Mouse (Mus musculus): Measurements from ENCODE around the gene Megf11. TPM values are rescaled to one million over a fixed set of nuclear protein-coding genes. Genes with fewer than 3 reads are reported as not detected.
"Not testable (repeated sequence)": the region's sequence is repeated elsewhere in the genome, so short reads cannot be mapped to it uniquely, and the experiment has no call there.

Gene Megf11
- polyA plus RNA-seq, 1 experiment from 2014 or later, result 12.5 TPM

- 87% methylated on average over 5 of the region's 5 CpGs for WGBS
- H3K27ac ChIP-seq; H3K27me3 ChIP-seq (replicated peaks); H3K4me3 ChIP-seq; H3K4me2 ChIP-seq (replicated peaks); ATAC-seq (ENCODE audit: low FRiP score, low read depth); H3K9ac ChIP-seq; H3K9me3 ChIP-seq; H3K4me1 ChIP-seq: not testable (repeated sequence)
- H3K36me3 ChIP-seq, result peaks cover 11% of the 10 kb centered on the region; the same call in 1 of the 2 replicates
Observed at GRCm38 (mm10) chr9:64710291-64710690, 324.9 kb downstream of the Megf11 start.

DNA sequence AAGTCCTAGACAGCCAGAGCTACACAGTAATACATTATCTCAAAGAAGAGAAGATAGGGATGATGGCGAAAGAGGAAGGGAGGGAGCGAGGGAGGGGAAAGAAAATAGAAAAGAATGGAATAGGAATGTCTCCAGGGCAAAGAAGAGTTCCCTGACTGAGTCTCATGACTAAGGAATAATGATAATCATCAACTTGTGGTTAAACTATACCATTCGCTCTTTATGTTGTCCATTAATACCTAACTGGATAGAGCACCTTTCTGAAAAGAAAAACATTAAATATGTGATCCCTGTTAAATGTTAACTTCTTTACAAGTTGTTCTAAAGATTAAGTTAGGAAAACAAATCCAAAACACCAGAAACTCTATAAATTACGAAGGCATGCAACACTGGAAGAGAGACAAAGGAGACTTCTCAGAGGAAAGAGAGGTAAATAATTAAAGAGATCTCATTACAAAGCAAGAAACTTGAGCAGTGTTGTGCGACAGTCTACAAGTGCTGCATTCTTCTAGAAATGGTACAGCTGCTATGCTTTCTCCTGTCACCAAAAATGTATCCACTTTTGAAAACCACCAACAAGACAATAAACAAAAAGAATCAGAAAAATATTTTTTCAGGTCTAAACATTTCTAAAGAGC, 334.2 kb downstream of the Megf11 start:
- H3K4me2 ChIP-seq (replicated peaks), result no peak overlapping the region
- peaks cover 16% of the 10 kb centered on the region for H3K36me3 ChIP-seq
- no peak overlapping the region for H3K9ac ChIP-seq
- no peak overlapping the region for H3K4me3 ChIP-seq
- H3K27me3 ChIP-seq (replicated peaks), result no peaks in the 10 kb centered on the region
- no peak for ATAC-seq (ENCODE audit: low FRiP score, low read depth)
- no peaks in the 10 kb centered on the region for H3K4me1 ChIP-seq
- 72% methylated on average over 5 of the region's 5 CpGs for WGBS
- H3K9me3 ChIP-seq, result no peaks in the 10 kb centered on the region
- H3K27ac ChIP-seq, result no peak overlapping the region

DNA sequence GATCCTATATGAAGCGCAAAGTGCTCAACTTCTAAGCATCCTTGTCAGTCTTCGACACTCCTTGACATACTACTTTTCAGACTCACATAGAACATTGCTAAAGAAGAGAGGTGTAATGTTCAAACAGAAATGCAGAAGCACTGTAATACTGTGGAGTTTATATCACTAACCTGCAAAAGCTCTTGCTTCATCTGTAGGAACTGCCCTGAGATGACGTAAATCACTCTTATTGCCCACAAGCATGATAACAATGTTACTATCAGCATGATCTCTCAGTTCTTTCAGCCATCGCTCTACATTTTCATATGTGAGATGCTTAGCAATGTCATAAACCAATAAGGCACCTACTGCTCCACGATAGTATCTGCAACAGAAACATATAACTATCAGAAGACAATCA, 341.0 kb downstream of the Megf11 start:
- Histone ChIP-seq H3K27me3 (replicated peaks) (no peaks in the 10 kb centered on the region), H3K4me3 (no peak overlapping the region), H3K4me2 (replicated peaks) (no peak overlapping the region), H3K27ac (no peak overlapping the region), H3K9me3 (no peaks in the 10 kb centered on the region), H3K36me3 (peaks cover 31% of the 10 kb centered on the region), H3K9ac (no peak overlapping the region), H3K4me1 (no peaks in the 10 kb centered on the region)
- no peak for ATAC-seq (ENCODE audit: low FRiP score, low read depth)
- WGBS, result 95% methylated on average over 5 of the region's 5 CpGs

DNA sequence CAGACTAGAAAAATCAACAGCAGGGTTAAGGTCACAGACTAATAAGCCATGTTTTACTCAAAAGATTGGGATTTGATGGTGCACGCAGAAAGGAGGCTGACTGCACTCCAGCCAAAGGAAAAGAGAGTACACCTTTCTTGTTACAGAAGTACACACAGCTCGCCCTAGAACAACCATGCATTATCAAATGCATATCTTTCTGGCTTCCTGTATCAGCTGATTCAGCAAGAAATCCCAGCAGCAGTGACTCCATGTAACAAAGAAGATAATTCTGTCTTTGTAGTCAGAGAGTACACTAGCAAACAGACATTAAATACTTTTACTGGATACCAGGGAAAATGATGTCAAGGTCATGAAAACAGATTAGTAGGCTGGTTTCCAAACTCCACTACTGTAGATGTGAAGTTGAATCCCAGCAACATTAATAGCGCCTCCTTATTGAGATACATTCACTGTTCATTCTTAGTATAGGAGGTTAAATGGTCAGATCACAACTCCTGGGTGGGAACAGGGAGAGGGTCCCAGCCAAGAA, 345.7 kb downstream of the Megf11 start:
- Histone ChIP-seq H3K4me1 (peaks cover 4% of the 10 kb centered on the region; the same call in 1 of the 2 replicates), H3K27me3 (replicated peaks) (no peaks in the 10 kb centered on the region), H3K9me3 (no peaks in the 10 kb centered on the region), H3K4me2 (replicated peaks) (no peak overlapping the region), H3K36me3 (peaks cover 10% of the 10 kb centered on the region), H3K4me3 (no peak overlapping the region), H3K27ac (no peak overlapping the region), H3K9ac (no peak overlapping the region)
- 89% methylated on average over 3 of the region's 3 CpGs for WGBS
- ATAC-seq (ENCODE audit: low FRiP score, low read depth), result no peak

DNA sequence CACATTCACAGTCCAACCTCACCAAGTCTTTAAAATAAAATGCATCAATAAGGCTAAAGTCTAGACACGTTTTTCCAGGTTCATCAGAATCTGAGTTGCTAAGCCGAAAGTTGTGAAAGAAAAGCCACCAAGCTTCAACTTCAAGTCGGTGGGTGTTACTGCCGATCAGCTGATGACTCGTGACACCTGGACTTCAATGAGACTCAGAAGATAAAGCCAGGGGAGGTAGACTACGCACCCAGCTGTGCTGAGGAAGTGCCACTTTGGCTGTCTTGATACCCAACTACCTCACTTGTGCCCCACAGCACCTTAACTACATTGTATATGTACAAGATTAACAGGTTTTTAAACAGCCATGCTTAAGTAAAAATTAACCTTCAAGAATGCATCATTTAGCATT, 348.7 kb downstream of the Megf11 start:
- 86% methylated on average over 6 of the region's 6 CpGs for WGBS
- no peaks in the 10 kb centered on the region for H3K9me3 ChIP-seq
- peaks cover 7% of the 10 kb centered on the region; the same call in 1 of the 2 replicates for H3K4me1 ChIP-seq

GRCm38 (mm10) chr9:64734992-64735391, 349.6 kb downstream of the Megf11 start:
- H3K9me3 ChIP-seq; H3K4me1 ChIP-seq; H3K9ac ChIP-seq; H3K27ac ChIP-seq; H3K36me3 ChIP-seq; ATAC-seq (ENCODE audit: low FRiP score, low read depth); H3K27me3 ChIP-seq (replicated peaks); H3K4me3 ChIP-seq; H3K4me2 ChIP-seq (replicated peaks): not testable (repeated sequence)
- 89% methylated on average over 7 of the region's 7 CpGs for WGBS

More for the DNA sequence above, 348.7 kb downstream of the Megf11 start:
- H3K4me3 ChIP-seq, result no peak overlapping the region
- ATAC-seq (ENCODE audit: low FRiP score, low read depth), result no peak
- no peak overlapping the region for H3K9ac ChIP-seq
- H3K36me3 ChIP-seq, result no peaks in the 10 kb centered on the region
- no peak overlapping the region for H3K4me2 ChIP-seq (replicated peaks)
- H3K27ac ChIP-seq, result no peak overlapping the region
- H3K27me3 ChIP-seq (replicated peaks), result no peaks in the 10 kb centered on the region

DNA sequence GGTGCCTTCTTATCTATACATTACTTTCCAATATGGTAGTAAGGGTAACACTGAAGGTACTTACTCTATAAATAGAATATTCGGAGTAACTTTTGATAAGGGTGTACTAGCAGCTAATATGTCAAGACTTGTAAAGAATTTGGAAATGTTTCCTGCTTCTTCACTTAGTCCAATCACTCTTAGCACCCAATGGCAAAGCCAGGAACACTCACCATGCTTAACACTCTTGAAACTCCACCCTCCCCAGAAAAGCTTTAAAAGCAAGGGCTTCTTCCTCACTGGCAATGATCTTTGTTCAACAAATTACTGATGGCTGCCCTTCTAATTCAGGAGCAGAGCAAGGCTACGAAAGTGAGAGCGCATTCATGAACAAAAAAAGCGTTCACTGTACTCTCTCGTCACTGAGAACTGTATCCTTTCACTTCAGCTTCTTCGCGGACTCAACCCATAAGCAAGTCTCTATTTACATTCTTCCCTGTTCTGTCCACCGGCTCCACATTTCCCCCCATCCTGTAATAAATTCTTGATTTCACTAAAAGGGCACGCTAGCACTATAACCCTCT, 350.7 kb downstream of the Megf11 start:
- peak overlapping the region; percentile 88 for H3K9ac ChIP-seq
- peak overlapping the region; percentile 92 for H3K4me3 ChIP-seq
- H3K4me2 ChIP-seq (replicated peaks), result peak overlapping the region; percentile 78
- H3K4me1 ChIP-seq, result peaks cover 7% of the 10 kb centered on the region; the same call in 1 of the 2 replicates
- H3K27ac ChIP-seq, result no peak overlapping the region
- WGBS, result 15% methylated on average over 9 of the region's 9 CpGs
- H3K27me3 ChIP-seq (replicated peaks), result no peaks in the 10 kb centered on the region
- H3K9me3 ChIP-seq, result no peaks in the 10 kb centered on the region
- no peaks in the 10 kb centered on the region for H3K36me3 ChIP-seq
- ATAC-seq (ENCODE audit: low FRiP score, low read depth), result no peak

- no peaks in the 10 kb centered on the region for H3K9me3 ChIP-seq
- H3K4me2 ChIP-seq (replicated peaks), result peak overlapping the region; percentile 78
- no peaks in the 10 kb centered on the region for H3K27me3 ChIP-seq (replicated peaks)
- H3K27ac ChIP-seq, result peak overlapping the region; percentile 86
- under 1% methylated on average over 35 of the region's 35 CpGs for WGBS
- H3K4me3 ChIP-seq, result peak overlapping the region; percentile 92
- ATAC-seq (ENCODE audit: low FRiP score, low read depth), result peak; percentile 87
- no peaks in the 10 kb centered on the region for H3K36me3 ChIP-seq
- H3K4me1 ChIP-seq, result peaks cover 7% of the 10 kb centered on the region; the same call in 1 of the 2 replicates
- H3K9ac ChIP-seq, result peak overlapping the region; percentile 88
Observed at GRCm38 (mm10) chr9:64736639-64737405, 351.4 kb downstream of the Megf11 start.

- Histone ChIP-seq H3K9ac (peak within 1 kb of the TSS; percentile 88), H3K27ac (peak within 1 kb of the TSS; percentile 86), H3K4me2 (replicated peaks) (peak within 1 kb of the TSS; percentile 78), H3K9me3 (no peaks in the 10 kb centered on the region), H3K27me3 (replicated peaks) (no peaks in the 10 kb centered on the region), H3K4me1 (peaks cover 7% of the 10 kb centered on the region; the same call in 1 of the 2 replicates), H3K36me3 (no peaks in the 10 kb centered on the region), H3K4me3 (peak within 1 kb of the TSS; percentile 92)
- ATAC-seq (ENCODE audit: low FRiP score, low read depth), result peak; percentile 98
- WGBS, result under 1% methylated on average over 60 of the region's 61 CpGs
Observed at GRCm38 (mm10) chr9:64737406-64738201, 352.2 kb downstream of the Megf11 start, which contains the start of gene Rab11a. TSS of gene Rab11a (minus strand) at chr9:64737758.

- Histone ChIP-seq H3K9me3 (no peaks in the 10 kb centered on the region), H3K9ac (no peak overlapping the region), H3K27me3 (replicated peaks) (no peaks in the 10 kb centered on the region), H3K27ac (no peak overlapping the region), H3K36me3 (no peaks in the 10 kb centered on the region), H3K4me2 (replicated peaks) (no peak overlapping the region), H3K4me3 (no peak overlapping the region), H3K4me1 (peaks cover 7% of the 10 kb centered on the region; the same call in 1 of the 2 replicates)
- no peak for ATAC-seq (ENCODE audit: low FRiP score, low read depth)
- 83% methylated on average over 2 of the region's 2 CpGs for WGBS
Observed at GRCm38 (mm10) chr9:64739001-64739400, 353.6 kb downstream of the Megf11 start.

DNA sequence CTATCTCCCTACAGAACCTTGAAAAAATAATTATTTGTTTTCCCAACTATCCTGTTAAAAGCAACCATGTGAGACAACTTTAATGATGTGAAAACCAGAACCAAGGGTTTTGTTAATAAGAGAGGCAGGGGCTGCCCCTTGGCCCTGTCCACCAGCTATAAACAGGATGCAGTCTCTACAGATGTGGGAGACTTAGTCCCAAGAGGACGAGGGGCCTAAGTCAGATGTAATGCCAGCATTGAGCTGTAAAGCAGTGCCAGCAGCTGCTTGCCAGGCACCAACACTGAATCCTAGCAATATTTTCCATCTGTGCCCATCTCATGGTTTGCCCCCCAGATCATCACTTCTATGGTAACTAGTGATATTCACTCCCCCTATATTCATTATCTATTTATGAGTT, 357.0 kb downstream of the Megf11 start:
- no peak for ATAC-seq (ENCODE audit: low FRiP score, low read depth)
- H3K4me1 ChIP-seq, result no peaks in the 10 kb centered on the region

More for the DNA sequence above, 357.0 kb downstream of the Megf11 start:
- Histone ChIP-seq H3K27me3 (replicated peaks) (no peaks in the 10 kb centered on the region), H3K36me3 (no peaks in the 10 kb centered on the region), H3K27ac (no peak overlapping the region), H3K9me3 (no peaks in the 10 kb centered on the region), H3K4me2 (replicated peaks) (no peak overlapping the region), H3K4me3 (no peak overlapping the region), H3K9ac (no peak overlapping the region)
- 65% methylated on average over 1 of the region's 1 CpGs for WGBS

Data from neural tube, embryonic 12.5 days (tissue).